Mouse (Mus musculus) CH12.LX (cell line): Measurements from ENCODE around the gene Unc5cl.

Experiments used
- CTCF ChIP-seq, 2 experiments: IDR thresholded peaks in 1 of 2; conservative IDR thresholded peaks in 1 of 2; 2 replicates each; pipeline ENCODE4 v1.5.1; 2011 to 2012; ENCODE audit warnings: low read depth in 2 of 2, low read length in 2 of 2, improper control_type of control experiment in 1 of 2, inconsistent platforms in 1 of 2, mild to moderate bottlenecking in 1 of 2, moderate library complexity in 1 of 2
- MAFK ChIP-seq: IDR thresholded peaks from 2 replicates; pipeline ENCODE4 v1.6.1; 2011; ENCODE audit warnings: low read length, improper control_type of control experiment; ENCODE audit not compliant: insufficient replicate concordance
- MAZ ChIP-seq: IDR thresholded peaks from 2 replicates; pipeline ENCODE4 v1.6.1; 2012; ENCODE audit warnings: low read depth, mild to moderate bottlenecking, inconsistent platforms, low read length, improper control_type of control experiment, moderate library complexity
- MXI1 ChIP-seq: IDR thresholded peaks from 2 replicates; pipeline ENCODE4 v1.6.1; 2011; ENCODE audit warnings: mild to moderate bottlenecking, low read depth, low read length, improper control_type of control experiment
- NRF1 ChIP-seq: IDR thresholded peaks from 2 replicates; pipeline ENCODE4 v1.6.1; 2014; ENCODE audit warnings: low read depth, mild to moderate bottlenecking, inconsistent platforms, low read length, improper control_type of control experiment, moderate library complexity
- USF2 ChIP-seq: conservative IDR thresholded peaks from 2 replicates; pipeline ENCODE4 v1.6.1; 2011; ENCODE audit warnings: low read depth, low read length, improper control_type of control experiment
- ZKSCAN1 ChIP-seq: IDR thresholded peaks from 2 replicates; pipeline ENCODE4 v1.6.1; 2012; ENCODE audit warnings: low read depth, inconsistent platforms, low read length, improper control_type of control experiment, borderline replicate concordance

DNA sequence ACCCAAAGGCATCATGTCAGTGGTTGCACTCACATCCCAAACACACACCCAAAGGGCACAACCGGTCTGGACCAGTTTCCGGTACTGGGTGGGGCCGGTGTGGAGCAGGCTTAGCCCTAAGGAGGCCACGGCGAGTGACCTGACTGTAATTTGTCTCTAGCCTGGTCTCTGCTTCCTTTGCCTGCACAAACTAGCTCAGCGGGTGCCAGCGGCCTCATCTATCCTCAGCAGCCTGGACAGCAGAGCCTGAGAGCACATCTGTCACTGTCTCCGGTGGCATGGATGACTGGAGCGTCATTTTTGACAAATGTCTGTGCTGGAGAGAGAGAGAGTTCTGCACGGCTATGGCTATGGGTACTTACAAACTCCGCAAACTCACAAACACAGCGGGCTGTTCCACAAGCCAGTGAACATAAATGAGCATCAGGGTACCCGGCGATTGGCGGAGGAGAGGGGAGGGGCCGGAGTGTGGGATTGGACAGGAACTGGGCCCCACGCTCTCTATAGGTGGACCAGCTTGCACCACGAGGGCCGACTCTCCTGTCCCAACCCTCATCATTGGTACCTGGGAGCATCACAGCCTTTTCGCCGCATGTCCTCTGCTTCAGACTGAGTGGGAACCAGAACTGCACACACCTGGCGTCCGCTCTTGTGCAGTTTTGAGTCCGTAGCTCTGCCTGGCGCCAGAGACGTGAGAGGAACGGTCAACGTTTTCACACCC is 90.7 kb downstream of the Unc5cl start:
- no peak for TF ChIP-seq CTCF (conservative IDR thresholded peaks at IDR 0.05 in 1 of 2, IDR thresholded peaks at IDR 0.05 in 1 of 2; ENCODE audit: low read depth in 2 of 2, low read length in 2 of 2)
- no peak for TF ChIP-seq USF2
- no peak for TF ChIP-seq ZKSCAN1
- no peak for TF ChIP-seq MAZ
- TF ChIP-seq MAFK, result no peak
- TF ChIP-seq MXI1, result no peak
- TF ChIP-seq NRF1, result no peak
